Mouse (Mus musculus) erythroid progenitor cell, adult 5-6 weeks (primary cell): ENCODE data around the gene Paics. TPM values are rescaled to one million over a fixed set of nuclear protein-coding genes. Genes with fewer than 3 reads are reported as not detected.
"Not testable (repeated sequence)": the region's sequence is repeated elsewhere in the genome, so short reads cannot be mapped to it uniquely, and the experiment has no call there.

Source experiments
- ATAC-seq: replicated peaks from 2 replicates; pipeline ENCODE4 v1.8.0; 2016; ENCODE audit warnings: moderate number of reproducible peaks, mild to moderate bottlenecking, moderate TSS enrichment, inconsistent platforms; ENCODE audit not compliant: poor library complexity, low FRiP score, severe bottlenecking
- total RNA-seq, 2 experiments: library from RNA; stranded (forward) in 1 of 2; stranded (reverse) in 1 of 2; fragments of 150-400 nt in 1 of 2; fragments of 186-747, 209-891 nt in 1 of 2; gene quantifications; 2 replicates each; pipeline versions ENCODE4 v1.2.3 to v1.2.4; 2015 to 2017; ENCODE audit warnings: low replicate concordance in 2 of 2

The Paics gene
- total RNA-seq (2015; ENCODE audit: low replicate concordance) = 105 and 119 TPM in 2 replicates
- total RNA-seq (2017; ENCODE audit: low replicate concordance) = 75.2 and 130 TPM in 2 replicates

GRCm38 (mm10) chr5:76951106-76952027 lies at the start of gene Paics, which contains the start of gene Ppat:
Gene Paics, plus strand, starts transcription at chr5:76951307.
Gene Ppat, minus strand, starts transcription at chr5:76951578.
- peak; percentile 91 for ATAC-seq

DNA sequence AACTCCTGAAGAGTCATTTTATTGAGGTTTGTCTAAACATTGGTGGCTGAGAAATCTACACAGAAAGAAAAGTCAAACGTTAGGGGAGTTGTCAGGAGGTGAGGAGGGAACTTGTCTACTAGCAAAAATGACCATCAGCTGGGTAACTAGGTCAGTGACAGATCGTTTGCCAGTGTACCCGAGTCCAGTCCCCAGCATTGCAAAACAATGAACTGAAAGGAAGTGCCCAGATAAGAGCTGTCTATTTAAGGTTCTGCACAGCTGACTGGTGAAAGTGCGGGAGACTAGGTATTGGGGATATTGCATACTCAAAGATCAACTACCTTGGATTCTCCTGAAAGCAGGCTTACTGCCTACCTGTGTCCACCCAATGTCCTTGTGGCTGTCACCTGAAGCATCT lies 49.0 kb upstream of the Paics start:
- no peak for ATAC-seq

DNA sequence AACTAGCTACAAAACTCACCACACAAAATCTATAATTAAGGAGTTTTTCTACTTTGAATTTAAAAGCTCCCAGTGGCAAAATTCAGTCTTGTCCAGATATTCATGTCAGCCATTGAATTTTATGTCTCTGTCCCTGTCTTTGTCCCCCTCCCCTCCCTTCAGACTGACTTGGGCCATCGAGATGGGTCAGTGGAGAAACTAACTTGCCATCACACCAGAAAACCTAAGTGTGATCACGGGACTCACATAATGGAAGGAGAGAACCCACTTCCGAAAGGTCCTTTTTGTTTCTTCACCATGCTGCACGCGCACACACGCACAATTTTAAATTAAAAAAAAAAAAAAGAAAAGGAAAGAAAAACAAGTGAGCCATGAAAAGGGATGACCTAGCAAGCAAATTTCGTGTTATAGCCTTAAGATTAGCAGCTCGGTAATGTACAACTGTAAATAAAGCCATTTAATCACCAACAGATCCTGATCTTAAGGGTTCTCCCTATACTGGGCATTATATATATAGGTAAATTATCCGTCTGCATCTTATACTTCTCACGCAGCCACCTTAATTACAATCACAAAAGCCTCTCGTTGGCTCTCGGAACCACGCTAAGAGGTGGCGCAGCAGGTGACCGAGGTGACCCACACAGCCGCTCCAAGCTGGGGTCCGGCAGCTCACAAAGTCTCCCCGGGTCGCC lies 46.2 kb upstream of the Paics start:
- ATAC-seq = peak; percentile 43

GRCm38 (mm10) chr5:76905405-76906154 lies 45.5 kb upstream of the Paics start, which contains the start of gene Aasdh:
Gene Aasdh, minus strand, starts transcription at chr5:76905514.
- ATAC-seq = peak; percentile 98

- no peak for ATAC-seq
Observed at GRCm38 (mm10) chr5:76906155-76906499, 45.0 kb upstream of the Paics start.

- no peak for ATAC-seq
Observed at GRCm38 (mm10) chr5:76910807-76911206, 40.3 kb upstream of the Paics start.

DNA sequence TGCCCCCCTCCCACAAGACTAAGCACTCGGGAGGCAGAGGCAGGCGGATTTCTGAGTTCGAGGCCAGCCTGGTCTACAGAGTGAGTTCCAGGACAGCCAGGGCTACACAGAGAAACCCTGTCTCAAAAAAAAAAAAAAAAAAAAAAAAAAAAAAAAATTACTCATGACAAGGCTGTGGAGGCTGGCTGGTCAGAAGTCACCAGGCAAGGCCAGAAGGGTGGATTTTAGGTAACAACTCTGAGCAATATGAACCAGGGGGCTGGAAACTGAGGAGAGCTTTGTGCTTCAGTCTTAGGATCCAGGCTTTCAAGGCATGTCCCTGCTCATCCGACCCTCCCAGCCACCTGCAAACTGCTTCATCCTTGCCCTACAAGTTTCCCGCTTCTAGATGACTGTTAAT lies 38.6 kb upstream of the Paics start:
- not testable (repeated sequence) for ATAC-seq

GRCm38 (mm10) chr5:76922833-76923232 lies 28.3 kb upstream of the Paics start:
- no peak for ATAC-seq

DNA sequence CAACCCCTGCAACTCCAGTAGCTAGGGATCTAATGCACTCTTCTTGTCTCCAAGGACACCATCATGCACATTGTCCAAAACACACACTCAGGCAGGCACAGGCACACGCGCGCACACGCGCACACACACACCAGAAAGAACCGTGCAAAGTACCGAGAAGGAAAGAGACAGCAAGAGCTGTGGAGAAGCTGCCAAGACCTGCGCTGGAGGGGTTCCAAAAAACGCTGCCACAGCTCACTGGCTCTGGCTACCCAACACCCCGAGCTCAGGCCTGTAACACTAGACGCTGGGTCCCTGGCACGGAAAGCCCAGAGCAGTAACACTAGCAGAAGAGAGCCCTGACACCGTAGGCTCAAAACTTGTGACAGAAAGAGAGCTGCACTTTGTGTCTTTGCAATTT lies 27.7 kb upstream of the Paics start:
- no peak for ATAC-seq

DNA sequence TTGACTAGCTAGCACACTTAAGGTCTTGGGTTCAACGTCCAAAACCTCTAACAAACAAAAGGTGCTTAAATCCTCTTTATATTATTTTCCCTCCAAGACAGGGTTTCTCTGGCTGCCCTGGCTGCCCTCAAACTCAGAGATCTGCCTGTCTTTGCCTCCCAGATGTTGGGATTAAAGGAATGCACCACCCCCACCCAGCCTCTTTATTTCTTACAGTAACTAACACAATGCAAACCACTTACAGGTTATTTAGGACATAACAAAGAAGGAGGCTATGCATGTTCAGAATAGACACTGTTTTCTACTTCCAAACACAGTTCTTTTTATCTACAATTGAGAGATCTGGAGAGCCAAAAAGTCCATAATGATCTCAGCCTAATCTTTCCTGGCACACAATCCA lies 26.8 kb upstream of the Paics start:
- no peak for ATAC-seq

- ATAC-seq = no peak
Observed at GRCm38 (mm10) chr5:76928124-76928832, 22.8 kb upstream of the Paics start.

DNA sequence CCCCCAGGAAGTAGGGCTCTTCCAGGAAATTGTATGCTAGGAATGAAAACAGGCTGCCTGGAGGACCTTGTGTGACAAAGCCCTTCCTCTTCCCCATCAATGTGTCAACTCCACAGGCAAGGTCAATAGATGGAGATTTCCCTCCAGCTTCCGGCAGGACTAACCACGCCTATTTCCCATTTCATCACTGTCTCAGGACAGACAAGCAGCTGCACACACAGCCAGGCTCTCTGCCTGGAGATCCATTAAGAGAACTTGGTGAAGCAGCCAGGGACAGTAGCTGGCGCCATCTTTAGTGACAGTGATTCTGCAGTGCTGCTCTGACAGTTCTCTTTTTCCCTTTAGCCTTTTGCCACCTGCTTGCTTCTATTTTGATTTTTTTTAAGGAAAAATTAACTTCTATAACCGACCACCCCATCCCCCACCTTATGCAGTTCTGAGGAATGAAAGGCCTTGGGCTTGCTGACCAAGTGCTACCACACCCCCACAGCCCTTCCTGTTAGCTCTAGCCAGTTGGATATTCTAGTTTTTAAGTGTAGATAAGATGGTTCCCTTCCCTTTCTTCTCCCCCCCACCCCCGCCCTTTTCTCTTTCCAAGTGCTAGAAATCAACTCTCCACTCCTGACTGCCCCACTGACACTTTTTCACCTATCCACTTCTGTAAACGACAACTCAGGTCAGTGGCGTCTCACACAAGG lies 21.8 kb upstream of the Paics start:
- no peak for ATAC-seq

DNA sequence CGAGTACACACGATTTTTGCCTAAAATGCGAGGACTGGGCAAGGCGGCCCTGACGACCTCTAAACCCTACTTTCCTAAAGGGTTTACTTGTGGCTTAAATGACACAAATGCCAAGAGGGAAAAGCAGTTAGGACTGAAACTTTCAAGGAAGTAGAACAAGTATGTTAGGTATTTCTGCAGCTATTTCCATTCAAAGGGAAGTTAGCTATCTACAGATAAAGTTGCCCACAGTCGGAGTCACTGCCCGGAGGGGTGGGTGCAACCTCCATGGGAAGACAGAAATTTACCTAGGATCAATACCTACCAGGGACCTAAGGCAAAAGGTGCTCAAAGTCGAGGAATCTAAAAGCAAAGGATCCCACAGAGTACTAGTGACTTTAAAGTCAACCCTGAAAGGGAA lies 11.4 kb upstream of the Paics start:
- ATAC-seq = no peak

DNA sequence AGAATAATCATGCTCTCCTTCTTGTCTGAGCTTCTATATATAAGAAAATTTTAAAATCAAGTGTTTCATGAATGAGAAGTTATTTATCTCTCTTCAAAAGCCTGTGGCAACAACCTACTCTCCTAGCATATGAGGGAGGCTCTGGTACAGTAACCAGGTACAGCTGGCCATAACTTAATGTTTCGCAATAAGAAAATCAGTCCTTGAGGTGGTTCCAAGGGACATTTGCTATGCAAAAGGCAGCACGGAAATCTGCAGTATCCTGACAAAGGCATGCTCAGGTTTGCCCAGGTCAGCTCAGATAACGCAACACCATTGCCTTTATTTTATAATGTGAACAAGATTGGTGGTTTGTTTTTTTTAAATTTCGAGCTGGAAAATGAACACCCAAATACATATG lies 9.1 kb upstream of the Paics start:
- no peak for ATAC-seq

DNA sequence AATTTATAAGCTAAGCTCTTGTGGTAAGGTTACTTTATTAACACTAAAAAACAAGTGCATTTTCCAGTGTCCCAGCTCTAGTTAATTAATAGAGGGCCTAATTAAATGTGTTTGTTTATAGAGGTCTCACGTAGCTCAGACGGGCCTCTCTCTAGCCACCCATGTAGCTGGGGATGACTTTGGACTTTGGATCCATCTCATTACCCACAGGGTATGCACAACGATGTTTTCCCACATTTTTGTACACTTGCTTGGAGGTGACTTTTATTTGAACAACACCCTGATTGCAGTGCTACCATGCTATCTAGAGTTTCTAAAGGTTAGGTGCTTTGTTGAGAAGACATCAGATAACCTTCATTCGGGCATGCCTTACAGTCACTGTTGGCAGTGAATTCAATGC lies 8.6 kb upstream of the Paics start:
- ATAC-seq = no peak

DNA sequence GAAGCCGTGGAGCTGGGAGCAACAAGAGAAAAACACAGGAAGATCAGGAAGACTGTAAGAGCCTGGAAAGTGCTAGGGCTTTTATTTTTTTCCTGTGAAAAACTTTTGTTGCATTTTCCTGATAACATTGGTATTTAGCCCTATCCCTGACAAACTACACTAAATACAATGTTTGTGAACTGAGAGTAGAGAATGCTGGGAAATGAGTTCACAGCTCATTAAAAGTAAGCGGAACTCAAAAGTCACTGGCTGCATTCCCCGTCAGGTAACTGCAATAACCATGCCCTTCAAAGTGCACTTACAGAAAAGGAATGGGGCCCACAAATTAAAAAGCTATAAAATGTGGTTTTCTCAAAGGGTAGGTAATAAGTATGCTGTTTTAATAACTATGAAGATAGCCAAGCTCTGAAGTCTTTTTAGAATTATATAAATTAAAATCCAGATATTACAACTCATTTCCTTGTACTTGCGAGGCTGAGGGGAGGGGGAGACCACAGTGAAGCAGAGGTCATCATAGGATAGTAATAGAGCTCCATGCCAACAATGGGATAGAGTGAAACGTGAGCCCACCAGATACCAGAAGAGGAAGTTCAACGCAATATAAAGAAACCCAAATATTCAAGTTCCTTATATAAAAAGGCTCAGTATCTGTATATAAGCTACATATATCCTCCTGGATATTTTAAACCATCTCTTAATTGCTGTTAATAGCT lies 6.0 kb upstream of the Paics start:
- ATAC-seq = no peak

DNA sequence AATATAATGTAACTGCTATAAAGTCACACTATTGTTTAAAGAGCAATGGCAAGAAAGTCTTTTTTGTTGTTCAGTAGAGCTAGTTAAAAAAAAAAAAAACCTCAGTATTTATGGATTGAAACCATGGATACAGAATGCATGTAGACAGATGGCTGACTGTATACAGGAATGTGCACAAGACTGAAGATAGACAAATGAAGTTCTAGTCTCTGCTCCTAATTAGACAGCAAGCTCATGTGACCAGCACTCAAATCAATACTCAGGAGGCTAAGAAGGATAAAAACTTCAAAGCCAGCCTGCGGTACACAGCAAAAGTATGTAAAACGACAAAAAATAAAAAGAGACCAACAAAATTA lies 5.5 kb upstream of the Paics start:
- ATAC-seq = no peak

GRCm38 (mm10) chr5:76947142-76947541 lies 4.0 kb upstream of the Paics start:
- ATAC-seq = no peak

- no peak for ATAC-seq
Observed at GRCm38 (mm10) chr5:76947758-76948157, 3.3 kb upstream of the Paics start.
